Mouse (Mus musculus) forebrain, embryonic 15.5 days (tissue): ENCODE data around the gene Naa20. TPM values are rescaled to one million over a fixed set of nuclear protein-coding genes. Genes with fewer than 3 reads are reported as not detected.
A peak's percentile ranks its signal among the peaks of the same experiment; 100 is the strongest.

ENCODE experiments used
- ATAC-seq: fragments of 200-750 bp; cut with Nextera tagmentation; replicated peaks from 2 replicates; pipeline ENCODE4 v1.8.0; 2017; ENCODE audit warnings: mild to moderate bottlenecking, moderate TSS enrichment, moderate library complexity
- H3K27ac ChIP-seq: fragments of 300-500 bp; sonication (generic); replicated peaks from 2 replicates; pipeline ENCODE4 v1.5.1; 2015; ENCODE audit warnings: mild to moderate bottlenecking, inconsistent platforms
- H3K27me3 ChIP-seq: fragments of 300-500 bp; sonication (generic); 2 replicates; pipeline ENCODE4 v1.6.1; 2015; ENCODE audit warnings: inconsistent platforms
- H3K36me3 ChIP-seq: fragments of 300-500 bp; sonication (generic); 2 replicates; pipeline ENCODE4 v1.6.1; 2015; ENCODE audit warnings: mild to moderate bottlenecking, inconsistent platforms
- H3K4me1 ChIP-seq: fragments of 300-500 bp; sonication (generic); 2 replicates; pipeline ENCODE4 v1.6.1; 2015; ENCODE audit warnings: inconsistent platforms
- H3K4me2 ChIP-seq: fragments of 300-500 bp; sonication (generic); replicated peaks from 2 replicates; pipeline ENCODE4 v1.6.1; 2015; ENCODE audit warnings: mild to moderate bottlenecking, inconsistent platforms
- H3K4me3 ChIP-seq: fragments of 300-500 bp; sonication (generic); 2 replicates; pipeline ENCODE4 v1.5.1; 2015; ENCODE audit warnings: mild to moderate bottlenecking, inconsistent platforms
- H3K9ac ChIP-seq: fragments of 300-500 bp; sonication (generic); replicated peaks from 2 replicates; pipeline ENCODE4 v1.6.1; 2015; ENCODE audit warnings: mild to moderate bottlenecking, inconsistent platforms
- H3K9me3 ChIP-seq: fragments of 300-500 bp; sonication (generic); 2 replicates; pipeline ENCODE4 v1.6.1; 2016; ENCODE audit warnings: inconsistent platforms
- WGBS: fragments of 180-500 bp; shearing (Covaris S2); methylation state at CpG from one replicate; pipeline ENCODE4 v1.1.7; 2015; ENCODE audit warnings: mixed read lengths; 5-methylcytosine and 5-hydroxymethylcytosine counted together
- microRNA-seq: library from miRNA; unstranded; fragments of <30 nt; microRNA quantifications from one replicate; pipeline ENCODE4, GENCODE M21; 2016
- polyA plus RNA-seq: library from polyadenylated mRNA; unstranded; fragments of >200 nt; fragmentation: Nextera tagmentation; extraction: Ambion mirVana; gene quantifications from 2 replicates; pipeline ENCODE4 v1.2.1, GENCODE M21; 2015

The Naa20 gene
- polyA plus RNA-seq, 1 experiment from 2014 or later, result 124 TPM

DNA sequence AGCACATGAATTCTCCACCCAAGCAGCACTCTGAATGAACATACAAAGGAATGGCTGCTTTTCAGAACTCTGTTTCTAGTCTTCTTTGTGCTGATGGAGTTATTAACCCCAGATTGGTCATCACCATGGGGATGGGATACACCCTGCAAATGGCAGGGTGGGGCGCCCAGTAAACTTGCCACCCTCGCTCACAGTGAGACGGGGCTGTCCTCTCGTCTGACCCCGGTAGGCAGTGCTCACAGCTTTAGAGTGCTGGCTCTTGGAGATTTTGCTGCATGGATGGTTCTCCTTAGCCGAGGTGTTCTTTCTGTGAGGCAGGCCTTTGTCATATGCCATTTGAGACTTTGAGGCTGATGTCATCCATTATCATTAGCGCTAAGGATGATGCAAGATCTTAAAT lies 56.7 kb downstream of the Naa20 start:
- no peaks in the 10 kb centered on the region for H3K36me3 ChIP-seq
- ATAC-seq, result peak; percentile 54; the same call in 1 of the 2 replicates
- H3K27ac ChIP-seq, result no peak overlapping the region
- 0 out of 2 replicates have a peak, but pooled peaks cover 3% of the 10 kb centered on the region for H3K27me3 ChIP-seq
- no peak overlapping the region for H3K4me2 ChIP-seq
- H3K9me3 ChIP-seq, result no peaks in the 10 kb centered on the region
- no peak overlapping the region for H3K9ac ChIP-seq
- no peak overlapping the region for H3K4me3 ChIP-seq
- peaks cover 12% of the 10 kb centered on the region for H3K4me1 ChIP-seq
- WGBS, result 30% methylated on average over 7 of the region's 7 CpGs

DNA sequence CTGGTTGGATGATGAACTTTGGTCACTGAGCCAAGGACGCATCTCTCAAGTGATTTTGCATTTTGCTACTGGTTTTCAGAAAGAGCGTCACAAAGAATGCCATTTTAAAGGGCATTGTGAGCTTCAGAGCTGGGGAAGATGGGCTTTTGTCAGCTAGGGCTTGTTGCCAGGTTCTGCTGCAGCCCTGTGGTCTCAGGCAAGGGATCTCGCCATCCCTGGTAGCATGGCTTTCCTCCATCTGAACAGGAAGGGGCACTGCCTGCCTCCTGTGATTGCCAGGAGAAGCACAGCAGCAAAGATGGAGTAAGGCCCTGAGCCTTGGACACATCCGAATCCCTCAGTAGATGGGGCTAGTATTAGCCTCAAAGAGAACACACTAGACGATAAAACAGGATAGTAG lies 60.0 kb downstream of the Naa20 start:
- Histone ChIP-seq H3K4me1 (peaks cover 12% of the 10 kb centered on the region), H3K36me3 (no peaks in the 10 kb centered on the region), H3K27me3 (0 out of 2 replicates have a peak, but pooled peaks cover 2% of the 10 kb centered on the region), H3K9me3 (no peaks in the 10 kb centered on the region), H3K4me3 (no peak overlapping the region), H3K9ac (no peak overlapping the region), H3K27ac (no peak overlapping the region), H3K4me2 (no peak overlapping the region)
- ATAC-seq, result no peak
- WGBS, result 64% methylated on average over 5 of the region's 5 CpGs

Small RNA genes within 50 kb of the gene (microRNA-seq; reads per million reads assigned to microRNA genes)
- not detected for gene Gm25026

Other genes with a start within 250 kb of the Naa20 start
- gene Rin2, start 226.9 kb upstream of the Naa20 start, polyA plus RNA-seq, result 8.5 and 12.4 TPM in 2 replicates
- gene Cfap61, start 32.7 kb downstream of the Naa20 start, polyA plus RNA-seq, result 1.9 and 2.2 TPM in 2 replicates
- gene Crnkl1, start 32.9 kb downstream of the Naa20 start, polyA plus RNA-seq, result 31.3 and 34.9 TPM in 2 replicates